Mouse (Mus musculus): ENCODE data around the gene Kpna6.

- no peak for TF ChIP-seq CTCF (IDR thresholded peaks at IDR 0.05; ENCODE audit: low read depth, low read length)
- no peak for TF ChIP-seq TAL1 (conservative IDR thresholded peaks at IDR 0.05; ENCODE audit: low read depth, low read length)
- no peak for TF ChIP-seq GATA1 (IDR thresholded peaks at IDR 0.05; ENCODE audit: borderline replicate concordance, low read length)
Measured at GRCm38 (mm10) chr4:129661584-129661983, 11.0 kb downstream of the Kpna6 start.

All from G1E (cell line).